In genomic region chr6:143859535-143859934, GRCm38 (mm10) we compare ENCODE assay signal across 21 mouse cellular contexts.
DNase-seq lines count a peak whose midpoint lies in the region; ATAC-seq and TF ChIP-seq lines count a peak whose summit lies in the region.
"Had no signal": no experiment of that assay in that cellular context is flagged by ENCODE, and none has a peak within 500 bp of the region (broad histone marks: within the 10 kb centered on the region; RNA-seq: fewer than 3 reads in every experiment).

No protein-coding gene starts in this region.

- no peaks in the 10 kb centered on the region for H3K9me3 ChIP-seq in hindbrain, postnatal 0 days (ENCODE audit: low read length)
- no peaks in the 10 kb centered on the region for H3K9me3 ChIP-seq in hindbrain, embryonic 12.5 days (replicated peaks)
- no peaks in the 10 kb centered on the region for H3K9me3 ChIP-seq in midbrain, embryonic 13.5 days

- no peak for ATAC-seq in hindbrain, postnatal 0 days
- ATAC-seq in hindbrain, embryonic 12.5 days (ENCODE audit: low FRiP score): no peak
- 0 out of 2 replicates have a peak, but pooled peaks have one; percentile 15 for ATAC-seq in granulocyte monocyte progenitor cell, adult 5-6 weeks (replicated peaks; ENCODE audit: poor library complexity, severe bottlenecking)
- ATAC-seq in midbrain, embryonic 13.5 days: peak; percentile 66; the same call in 1 of the 2 replicates
- ATAC-seq in erythroid progenitor cell, adult 5-6 weeks (replicated peaks; ENCODE audit: low FRiP score, poor library complexity, severe bottlenecking): no peak
- ATAC-seq: activated CD4-positive, CD25-positive, alpha-beta regulatory T cell, adult 4 months; forebrain, postnatal 0 days; hindbrain, embryonic 16.5 days had no signal

- no peak overlapping the region for H3K4me2 ChIP-seq in hindbrain, postnatal 0 days (ENCODE audit: low read depth, low read length)
- H3K4me2 ChIP-seq in hindbrain, embryonic 12.5 days (replicated peaks): no peak overlapping the region
- H3K4me2 ChIP-seq in midbrain, embryonic 13.5 days (replicated peaks): no peak overlapping the region
- H3K4me2 ChIP-seq: heart, embryonic 11.5 days had no signal

- no peak for TF ChIP-seq CTCF in hindbrain, postnatal 0 days (IDR thresholded peaks at IDR 0.05; ENCODE audit: low read depth)

- H3K36me3 ChIP-seq in hindbrain, postnatal 0 days (ENCODE audit: insufficient read depth, low read length): no peaks in the 10 kb centered on the region
- no peaks in the 10 kb centered on the region for H3K36me3 ChIP-seq in hindbrain, embryonic 12.5 days
- H3K36me3 ChIP-seq in midbrain, embryonic 13.5 days: no peaks in the 10 kb centered on the region

- peak; percentile 26 for DNase-seq in hindbrain, postnatal 0 days (ENCODE audit: low spot score)
- no peak for DNase-seq in thymus, adult 18-20 months
- no peak for DNase-seq in cerebellum, postnatal 14 days
- no peak for DNase-seq in lung, adult 18-20 months
- DNase-seq: adrenal gland, postnatal 36 days; cerebellum, postnatal 36 days; forebrain, postnatal 0 days; gastrocnemius, postnatal 10 days; kidney, adult 8-10 months; liver; lung, adult 2 months; right cerebral cortex, postnatal 4 days had no signal

- 77% methylated on average over 15 of the region's 15 CpGs for WGBS in hindbrain, postnatal 0 days
- 84% methylated on average over 15 of the region's 15 CpGs for whole genome bisulfite sequencing in hindbrain, embryonic 12.5 days
- WGBS in midbrain, embryonic 13.5 days: 62% methylated on average over 15 of the region's 15 CpGs

- H3K4me3 ChIP-seq in hindbrain, postnatal 0 days (ENCODE audit: low read length): no peak overlapping the region
- no peak overlapping the region for H3K4me3 ChIP-seq in hindbrain, embryonic 12.5 days
- H3K4me3 ChIP-seq in midbrain, embryonic 13.5 days (replicated peaks): no peak overlapping the region
- H3K4me3 ChIP-seq: erythroblast, embryonic 14.5 days had no signal

- H3K27me3 ChIP-seq in hindbrain, postnatal 0 days (ENCODE audit: insufficient read depth, low read length): no peaks in the 10 kb centered on the region
- H3K27me3 ChIP-seq in hindbrain, embryonic 12.5 days: no peaks in the 10 kb centered on the region
- 0 out of 2 replicates have a peak, but pooled peaks cover 4% of the 10 kb centered on the region for H3K27me3 ChIP-seq in midbrain, embryonic 13.5 days

- no peak overlapping the region for H3K9ac ChIP-seq in hindbrain, postnatal 0 days (replicated peaks; ENCODE audit: low read length)
- H3K9ac ChIP-seq in hindbrain, embryonic 12.5 days: no peak overlapping the region
- no peak overlapping the region for H3K9ac ChIP-seq in midbrain, embryonic 13.5 days (replicated peaks)
- H3K9ac ChIP-seq: forebrain, postnatal 0 days had no signal

- H3K27ac ChIP-seq in hindbrain, postnatal 0 days: no peak overlapping the region
- no peak overlapping the region for H3K27ac ChIP-seq in hindbrain, embryonic 12.5 days
- H3K27ac ChIP-seq in midbrain, embryonic 13.5 days: no peak overlapping the region
- H3K27ac ChIP-seq: macrophage had no signal

- no peaks in the 10 kb centered on the region for H3K4me1 ChIP-seq in hindbrain, postnatal 0 days (ENCODE audit: insufficient read depth, low read length)
- H3K4me1 ChIP-seq in hindbrain, embryonic 12.5 days: peaks cover 9% of the 10 kb centered on the region; the same call in 1 of the 2 replicates
- H3K4me1 ChIP-seq in midbrain, embryonic 13.5 days (replicated peaks): peaks cover 12% of the 10 kb centered on the region; the same call in 1 of the 2 replicates

Comparison
In these comparisons a context has a peak if more than half of its experiments do, and no peak if none do; other contexts are left out.
1. ATAC-seq: peak in granulocyte monocyte progenitor cell, adult 5-6 weeks (single experiment) and midbrain, embryonic 13.5 days (single experiment); none in hindbrain, postnatal 0 days (single experiment), hindbrain, embryonic 12.5 days (single experiment) and erythroid progenitor cell, adult 5-6 weeks (single experiment).